Mouse (Mus musculus): ENCODE data around the gene Pde2a.
"Not testable (repeated sequence)": the region's sequence is repeated elsewhere in the genome, so short reads cannot be mapped to it uniquely, and the experiment has no call there.

Gene Pde2a

DNA sequence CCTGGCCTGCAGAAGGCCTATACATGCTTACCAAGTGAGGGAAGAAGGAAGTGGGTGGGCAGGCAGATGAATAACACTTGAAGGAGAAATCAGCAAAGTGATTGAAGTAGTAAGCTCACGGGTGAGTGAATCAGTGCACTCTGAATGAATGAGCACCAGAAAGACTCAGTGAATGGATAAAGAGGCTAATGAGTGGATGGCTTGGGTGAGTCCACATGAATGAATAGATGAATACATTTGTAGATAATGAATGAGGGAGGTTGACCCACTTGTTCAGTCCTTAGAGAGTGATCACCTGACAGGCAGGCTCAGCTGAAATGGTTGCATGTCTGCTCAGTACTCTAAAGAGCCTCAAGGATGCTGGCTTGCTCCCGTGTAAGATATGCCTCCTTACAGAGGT lies 101.7 kb downstream of the Pde2a start:
- no peak for DNase-seq

- no peak for DNase-seq
Measured at GRCm38 (mm10) chr7:101526484-101526883, 105.0 kb downstream of the Pde2a start.

DNA sequence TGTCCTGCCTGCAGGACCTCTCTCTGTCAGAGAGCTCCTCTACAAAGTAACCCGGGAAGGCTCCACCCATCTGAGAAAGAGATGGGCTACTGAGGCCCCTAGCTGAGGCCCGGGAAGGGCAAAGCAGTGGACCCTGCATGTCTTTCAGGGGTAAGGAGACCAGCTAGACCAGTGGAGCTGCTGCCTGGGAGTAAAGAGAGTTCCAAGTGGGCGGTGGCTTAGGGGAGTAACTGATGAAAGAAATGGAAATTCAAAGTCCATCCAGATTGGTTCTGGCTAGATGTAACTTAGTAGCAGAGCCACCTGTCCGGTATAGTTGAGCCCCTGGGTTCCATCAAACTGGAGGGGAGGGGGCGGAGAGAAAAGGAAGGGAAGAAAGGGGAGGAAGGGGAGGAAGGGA lies 112.9 kb downstream of the Pde2a start:
- no peak for DNase-seq

DNA sequence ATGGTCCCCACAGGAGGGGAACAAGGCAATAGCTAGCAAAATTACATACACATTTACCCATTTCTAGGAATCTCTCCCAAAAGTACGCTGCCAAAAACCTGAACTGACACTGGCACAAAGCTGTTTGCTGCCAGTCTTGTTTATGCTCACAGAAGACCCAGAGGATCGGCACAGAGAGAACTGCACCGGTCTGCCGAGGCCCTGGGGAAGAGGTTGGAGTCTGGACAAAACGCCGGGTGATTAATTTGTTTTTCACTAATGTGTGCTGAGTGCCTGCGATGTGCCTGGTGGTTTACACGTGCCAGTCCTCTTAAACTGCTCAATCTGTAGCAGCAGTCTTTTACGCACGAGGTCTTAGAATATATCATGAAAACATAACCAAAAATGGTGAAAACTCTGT lies 113.6 kb downstream of the Pde2a start:
- no peak for DNase-seq

DNA sequence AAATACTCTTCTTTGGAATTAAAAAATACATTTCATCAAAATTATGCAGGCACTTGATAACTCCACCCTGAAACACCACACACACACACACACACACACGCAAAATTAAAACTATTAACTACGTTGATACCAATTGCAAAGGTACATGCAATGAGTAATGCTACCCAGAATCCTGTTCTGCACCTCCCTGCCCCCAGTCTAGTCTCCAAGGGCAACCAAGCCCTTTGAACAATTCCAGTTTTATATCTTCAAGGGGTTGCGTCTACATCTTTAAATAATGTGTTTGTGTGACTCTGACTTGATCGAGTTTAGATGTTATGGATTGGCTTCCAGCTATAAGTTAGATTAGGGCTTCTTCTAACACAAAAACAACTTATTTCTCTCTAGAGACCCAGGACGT lies 114.0 kb downstream of the Pde2a start:
- peak; percentile 34 for DNase-seq

- peak; percentile 57 for DNase-seq
Measured at GRCm38 (mm10) chr7:101537541-101537940, 116.0 kb downstream of the Pde2a start.

GRCm38 (mm10) chr7:101538141-101538933 lies 116.8 kb downstream of the Pde2a start:
- DNase-seq, result peak; percentile 79

GRCm38 (mm10) chr7:101539774-101540173 lies 118.3 kb downstream of the Pde2a start:
- no peak for DNase-seq

GRCm38 (mm10) chr7:101540684-101541083 lies 119.2 kb downstream of the Pde2a start:
- DNase-seq, result no peak

- peak; percentile 91 for DNase-seq
Measured at GRCm38 (mm10) chr7:101541132-101541531, 119.6 kb downstream of the Pde2a start.

DNA sequence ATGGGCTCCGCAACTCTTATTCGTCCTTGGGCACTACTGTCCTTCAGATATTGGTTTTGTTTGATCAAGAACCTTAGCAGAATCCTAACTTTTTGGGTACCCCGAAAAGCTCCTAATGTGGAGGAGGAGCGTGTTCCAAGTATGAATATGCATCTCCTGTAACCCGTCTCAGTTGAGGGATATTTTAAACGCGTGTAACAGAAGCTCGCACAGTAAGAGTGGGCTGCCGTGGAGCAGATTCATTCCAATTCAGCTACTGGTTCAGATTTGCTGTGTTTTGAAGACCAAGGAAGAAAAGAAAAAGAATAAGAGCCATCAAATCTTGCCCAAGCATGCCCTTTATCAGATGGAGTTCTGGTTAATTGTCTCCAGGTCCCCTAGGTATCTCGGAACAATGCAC lies 120.2 kb downstream of the Pde2a start:
- peak; percentile 76 for DNase-seq

- no peak for DNase-seq
Measured at GRCm38 (mm10) chr7:101547651-101548050, 126.2 kb downstream of the Pde2a start.

- no peak for DNase-seq
Measured at GRCm38 (mm10) chr7:101549266-101549665, 127.8 kb downstream of the Pde2a start.

DNA sequence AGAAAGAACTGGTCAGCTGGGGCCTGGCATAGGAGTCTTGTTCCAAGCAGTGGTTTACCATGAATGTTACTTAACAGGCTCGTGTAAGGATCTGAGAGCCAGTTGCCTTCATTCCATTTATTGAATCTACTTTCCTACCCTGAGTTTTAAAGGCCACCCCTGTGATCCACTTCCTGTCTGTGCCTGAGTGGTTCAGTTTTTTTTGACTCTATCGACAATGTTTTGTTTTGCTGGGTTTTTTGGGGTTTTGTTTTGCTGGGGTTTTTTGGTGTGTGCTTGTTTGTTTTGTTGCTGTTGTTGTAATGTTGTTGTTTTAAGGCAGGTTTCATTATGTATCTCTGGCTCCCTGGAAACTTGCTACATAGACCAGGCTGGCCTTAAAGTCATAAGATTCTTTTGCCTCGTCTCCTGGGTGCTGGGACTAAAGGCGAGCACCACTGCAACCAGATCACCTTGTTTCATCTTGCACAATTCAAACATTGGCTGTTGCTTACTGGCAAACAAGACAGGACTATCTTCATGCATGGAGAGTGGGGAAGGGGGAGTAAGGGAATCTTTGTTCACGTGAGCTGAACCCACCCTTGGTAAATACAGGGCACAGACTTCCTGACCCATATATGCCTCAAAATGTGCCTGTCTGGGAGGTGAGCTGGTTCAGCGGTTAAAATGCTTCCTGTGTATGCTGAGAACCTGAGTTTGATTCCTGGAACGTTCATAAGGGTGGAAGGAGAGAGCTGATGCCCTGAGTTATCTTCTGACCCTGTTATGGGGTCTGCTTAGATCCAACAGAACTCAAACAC lies 129.4 kb downstream of the Pde2a start:
- no peak for DNase-seq

GRCm38 (mm10) chr7:101551530-101551929 lies 130.0 kb downstream of the Pde2a start:
- DNase-seq, result no peak

DNA sequence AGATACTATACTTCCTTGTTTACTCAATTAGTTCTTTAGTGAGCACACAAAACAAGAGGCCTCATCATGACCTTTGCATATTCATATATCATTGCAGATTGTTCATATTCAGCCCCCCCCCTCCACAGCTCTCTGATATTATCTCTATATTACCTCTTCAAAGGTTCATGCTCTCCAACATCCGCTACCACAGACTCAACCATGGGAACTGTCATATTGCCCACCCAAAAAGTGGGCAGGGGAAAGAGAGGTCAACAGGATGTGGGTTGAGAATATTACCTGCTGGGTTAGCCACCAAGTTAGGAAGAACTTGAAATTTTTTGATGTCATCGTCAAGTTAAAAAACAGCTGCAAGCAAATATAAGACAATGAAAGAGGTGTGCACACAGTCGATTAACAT lies 134.0 kb downstream of the Pde2a start:
- not testable (repeated sequence) for DNase-seq

DNA sequence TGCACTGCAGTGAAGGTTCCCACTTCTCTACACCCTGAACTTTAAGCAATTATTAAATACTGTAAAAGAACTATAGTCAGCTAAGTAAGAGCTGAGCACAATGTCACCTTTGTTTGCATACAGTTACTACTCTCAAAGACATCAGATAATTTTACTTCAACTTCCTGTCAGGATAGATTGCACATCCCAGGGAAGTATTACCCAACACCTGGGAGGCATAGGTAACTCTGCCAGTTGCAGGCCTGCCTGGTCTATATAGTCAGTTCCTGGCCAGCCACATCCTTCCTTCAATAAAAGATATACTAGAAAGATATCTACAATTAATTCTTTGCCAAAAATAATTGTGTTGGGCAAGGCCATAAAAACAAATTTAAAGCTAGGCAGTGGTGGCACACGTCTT lies 135.9 kb downstream of the Pde2a start:
- no peak for DNase-seq

DNA sequence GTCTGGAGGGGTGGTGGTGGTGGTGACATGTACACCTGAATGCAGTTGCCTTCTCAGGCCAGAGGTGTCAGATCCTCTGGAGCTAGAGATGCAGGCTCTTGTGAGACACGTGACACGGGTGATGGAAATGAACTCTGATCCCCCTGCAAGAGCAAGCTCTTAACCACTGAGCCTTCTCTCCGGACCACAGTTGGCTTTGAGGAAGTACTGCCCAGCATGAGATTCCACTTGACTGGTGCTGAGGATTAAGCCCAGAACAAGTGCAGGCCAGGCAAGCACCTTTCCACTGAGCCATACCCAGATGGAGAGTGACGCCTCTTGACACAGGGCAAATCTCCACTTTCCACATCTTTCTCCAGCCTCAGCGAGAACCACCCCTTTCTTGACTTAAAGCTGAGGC lies 137.9 kb downstream of the Pde2a start:
- DNase-seq, result not testable (repeated sequence)
